Mouse (Mus musculus): ENCODE results near the gene Zmym6. TPM values are rescaled to one million over a fixed set of nuclear protein-coding genes. Genes with fewer than 3 reads are reported as not detected.

Gene Zmym6
- 29.2 and 34.4 TPM in 2 replicates for polyA plus RNA-seq (2012; rRNA removed)
- 18.7 and 26.0 TPM in 2 replicates for polyA plus RNA-seq (2014; fragmentation: Nextera tagmentation; extraction: Ambion mirVana)

- peaks cover 6% of the 10 kb centered on the region for H3K4me1 ChIP-seq (ENCODE audit: control insufficient read depth, insufficient read depth, low read length)
- ATAC-seq (ENCODE audit: low FRiP score, low read depth) (peak; percentile 97), DNase-seq (ENCODE audit: low spot score) (peak; percentile 96)
- peaks cover 4% of the 10 kb centered on the region; the same call in 1 of the 2 replicates for H3K36me3 ChIP-seq (ENCODE audit: control insufficient read depth, insufficient read depth, low read length)
- peak within 1 kb of the TSS; percentile 59 for H3K4me2 ChIP-seq (replicated peaks; ENCODE audit: low read depth, low read length, severe bottlenecking)
- H3K4me3 ChIP-seq (replicated peaks; ENCODE audit: low read length): peak within 1 kb of the TSS; percentile 56
- TF ChIP-seq POLR2A (IDR thresholded peaks at IDR 0.05; ENCODE audit: borderline replicate concordance, extremely low read depth, insufficient read depth, insufficient read length): peak; percentile 57; the same call in 1 of the 2 replicates
- 2% methylated on average over 46 of the region's 46 CpGs for whole genome bisulfite sequencing
- H3K9ac ChIP-seq (ENCODE audit: low read depth, low read length, severe bottlenecking): peak within 1 kb of the TSS; percentile 70
- H3K9me3 ChIP-seq (ENCODE audit: control insufficient read depth, low read length): no peaks in the 10 kb centered on the region
- H3K27ac ChIP-seq (replicated peaks; ENCODE audit: low read depth, low read length): peak within 1 kb of the TSS; percentile 73
- H3K27me3 ChIP-seq (ENCODE audit: control insufficient read depth, insufficient read depth, low read length): no peaks in the 10 kb centered on the region
Observed at GRCm38 (mm10) chr4:127076875-127077548, at the start of gene Zmym6. Gene Zmym6, plus strand, starts transcription at chr4:127077383.

GRCm38 (mm10) chr4:127037158-127037557, 40.0 kb upstream of the Zmym6 start:
- ATAC-seq (ENCODE audit: low FRiP score, low read depth) (no peak), DNase-seq (ENCODE audit: low spot score) (no peak)
- H3K27ac ChIP-seq (replicated peaks; ENCODE audit: low read depth, low read length): no peak overlapping the region
- WGBS: 90% methylated on average over 3 of the region's 3 CpGs
- H3K4me2 ChIP-seq (replicated peaks; ENCODE audit: low read depth, low read length, severe bottlenecking): no peak overlapping the region
- no peak for TF ChIP-seq POLR2A (IDR thresholded peaks at IDR 0.05; ENCODE audit: borderline replicate concordance, extremely low read depth, insufficient read depth, insufficient read length)
- H3K27me3 ChIP-seq (ENCODE audit: control insufficient read depth, insufficient read depth, low read length): no peaks in the 10 kb centered on the region
- no peaks in the 10 kb centered on the region for H3K9me3 ChIP-seq (ENCODE audit: control insufficient read depth, low read length)
- peaks cover 93% of the 10 kb centered on the region for H3K36me3 ChIP-seq (ENCODE audit: control insufficient read depth, insufficient read depth, low read length)
- no peak overlapping the region for H3K4me3 ChIP-seq (replicated peaks; ENCODE audit: low read length)
- no peak overlapping the region for H3K9ac ChIP-seq (ENCODE audit: low read depth, low read length, severe bottlenecking)
- no peaks in the 10 kb centered on the region for H3K4me1 ChIP-seq (ENCODE audit: control insufficient read depth, insufficient read depth, low read length)

- no peak overlapping the region for H3K4me3 ChIP-seq (replicated peaks; ENCODE audit: low read length)
- H3K27ac ChIP-seq (replicated peaks; ENCODE audit: low read depth, low read length): no peak overlapping the region
- TF ChIP-seq POLR2A (IDR thresholded peaks at IDR 0.05; ENCODE audit: borderline replicate concordance, extremely low read depth, insufficient read depth, insufficient read length): no peak
- no peaks in the 10 kb centered on the region for H3K27me3 ChIP-seq (ENCODE audit: control insufficient read depth, insufficient read depth, low read length)
- H3K9me3 ChIP-seq (ENCODE audit: control insufficient read depth, low read length): no peaks in the 10 kb centered on the region
- WGBS: 72% methylated on average over 8 of the region's 8 CpGs
- peaks cover 90% of the 10 kb centered on the region for H3K36me3 ChIP-seq (ENCODE audit: control insufficient read depth, insufficient read depth, low read length)
- H3K4me1 ChIP-seq (ENCODE audit: control insufficient read depth, insufficient read depth, low read length): no peaks in the 10 kb centered on the region
- H3K4me2 ChIP-seq (replicated peaks; ENCODE audit: low read depth, low read length, severe bottlenecking): no peak overlapping the region
- H3K9ac ChIP-seq (ENCODE audit: low read depth, low read length, severe bottlenecking): no peak overlapping the region
- ATAC-seq (ENCODE audit: low FRiP score, low read depth) (0 out of 2 replicates have a peak, but pooled peaks have one; percentile 6), DNase-seq (ENCODE audit: low spot score) (no peak)
Observed at GRCm38 (mm10) chr4:127037908-127038827, 39.0 kb upstream of the Zmym6 start.

GRCm38 (mm10) chr4:127038828-127039349, 38.3 kb upstream of the Zmym6 start:
- Histone ChIP-seq H3K4me3 (replicated peaks; ENCODE audit: low read length) (no peak overlapping the region), H3K9me3 (ENCODE audit: control insufficient read depth, low read length) (no peaks in the 10 kb centered on the region), H3K27me3 (ENCODE audit: control insufficient read depth, insufficient read depth, low read length) (no peaks in the 10 kb centered on the region), H3K9ac (ENCODE audit: low read depth, low read length, severe bottlenecking) (no peak overlapping the region), H3K27ac (replicated peaks; ENCODE audit: low read depth, low read length) (no peak overlapping the region), H3K4me2 (replicated peaks; ENCODE audit: low read depth, low read length, severe bottlenecking) (no peak overlapping the region), H3K36me3 (ENCODE audit: control insufficient read depth, insufficient read depth, low read length) (peaks cover 86% of the 10 kb centered on the region), H3K4me1 (ENCODE audit: control insufficient read depth, insufficient read depth, low read length) (no peaks in the 10 kb centered on the region)
- no peak for TF ChIP-seq POLR2A (IDR thresholded peaks at IDR 0.05; ENCODE audit: borderline replicate concordance, extremely low read depth, insufficient read depth, insufficient read length)
- WGBS: 83% methylated on average over 3 of the region's 3 CpGs
- ATAC-seq (ENCODE audit: low FRiP score, low read depth) (no peak), DNase-seq (ENCODE audit: low spot score) (no peak)

All from limb, embryonic 14.5 days (tissue).